Mouse (Mus musculus) ES-Bruce4 (cell line): Measurements from ENCODE around the gene Ptpdc1.

ENCODE experiments used
- CTCF ChIP-seq: IDR thresholded peaks from one replicate; pipeline ENCODE4 v1.8.1; 2011; ENCODE audit warnings: low read depth, low read length
- EP300 ChIP-seq: IDR thresholded peaks from 2 replicates; pipeline ENCODE4 v1.6.1; 2011; ENCODE audit warnings: low read depth, low read length; ENCODE audit not compliant: insufficient read depth
- POLR2A ChIP-seq: IDR thresholded peaks from one replicate; pipeline ENCODE4 v1.8.1; 2011; ENCODE audit warnings: low read length; ENCODE audit not compliant: insufficient read depth

DNA sequence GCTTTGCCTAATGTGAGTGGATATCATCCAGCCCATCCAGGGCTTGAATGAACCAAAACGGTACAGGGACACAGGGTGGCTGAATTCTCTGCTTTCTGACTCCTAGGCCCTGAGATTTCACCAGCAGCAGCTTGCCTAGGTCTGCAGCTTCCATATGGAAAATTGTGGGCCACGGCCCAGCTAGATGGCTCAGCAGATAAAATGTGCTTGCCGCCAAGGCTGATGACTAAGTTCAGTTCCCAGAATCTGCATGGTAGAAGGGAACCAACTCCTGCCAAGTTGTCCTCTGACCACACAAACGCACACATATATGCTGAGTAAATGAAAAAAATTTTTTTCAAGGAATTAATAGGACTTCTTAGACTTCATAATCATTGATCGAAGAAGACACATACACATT, 77.2 kb downstream of the Ptpdc1 start:
- TF ChIP-seq CTCF (no peak), POLR2A (no peak), EP300 (no peak)
